Mouse (Mus musculus) hematopoietic stem cell, adult 5-6 weeks (primary cell): ENCODE results near the gene Tmem30a. TPM values are rescaled to one million over a fixed set of nuclear protein-coding genes. Genes with fewer than 3 reads are reported as not detected.
A peak's percentile ranks its signal among the peaks of the same experiment; 100 is the strongest.

Source experiments
- ATAC-seq, 2 experiments: fragments of 125-278 bp in 1 of 2; replicated peaks in 1 of 2; 2 replicates each; pipeline ENCODE4 v1.8.0; 2016 to 2017; ENCODE audit warnings: inconsistent platforms in 2 of 2, mild to moderate bottlenecking in 2 of 2, moderate number of reproducible peaks in 2 of 2, low read depth in 1 of 2, moderate TSS enrichment in 1 of 2; ENCODE audit not compliant: low FRiP score in 2 of 2, poor library complexity in 2 of 2, severe bottlenecking in 2 of 2, insufficient read depth in 1 of 2, low TSS enrichment in 1 of 2
- total RNA-seq: library from RNA; stranded (forward); fragments of 172-1452, 232-1000 nt; gene quantifications from 2 replicates; pipeline ENCODE4 v1.2.3, GENCODE M21; 2017

Tmem30a gene
- 106 and 117 TPM in 2 replicates for total RNA-seq

GRCm38 (mm10) chr9:79792841-79793835 lies at the start of gene Tmem30a:
Tmem30a (minus strand) TSS chr9:79793507.
- peak; percentile 84 to 85 for ATAC-seq

DNA sequence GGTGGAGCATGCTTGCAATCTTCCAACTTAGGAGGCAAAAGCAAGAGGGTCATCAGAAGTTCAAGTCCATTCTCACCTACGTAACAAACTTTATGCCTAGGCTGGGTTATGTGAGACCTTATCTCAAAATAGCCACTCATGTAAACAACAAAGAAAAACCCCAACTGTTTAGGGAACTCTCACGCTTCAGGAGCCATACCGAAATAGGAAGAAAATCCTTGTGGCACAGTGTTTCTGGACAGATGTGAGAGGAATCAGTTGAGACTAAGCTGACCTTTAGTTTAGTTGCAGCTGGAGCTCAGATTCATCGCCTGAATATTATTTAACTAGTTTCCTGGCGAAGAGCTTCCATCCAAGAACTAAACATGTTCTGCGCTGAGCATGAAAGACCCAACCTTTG lies 49.3 kb upstream of the Tmem30a start:
- ATAC-seq, result no peak

- ATAC-seq, result no peak
These were observed 48.7 kb upstream of the Tmem30a start for GRCm38 (mm10) chr9:79842028-79842427.

GRCm38 (mm10) chr9:79831294-79831693 lies 38.0 kb upstream of the Tmem30a start:
- ATAC-seq, result no peak

DNA sequence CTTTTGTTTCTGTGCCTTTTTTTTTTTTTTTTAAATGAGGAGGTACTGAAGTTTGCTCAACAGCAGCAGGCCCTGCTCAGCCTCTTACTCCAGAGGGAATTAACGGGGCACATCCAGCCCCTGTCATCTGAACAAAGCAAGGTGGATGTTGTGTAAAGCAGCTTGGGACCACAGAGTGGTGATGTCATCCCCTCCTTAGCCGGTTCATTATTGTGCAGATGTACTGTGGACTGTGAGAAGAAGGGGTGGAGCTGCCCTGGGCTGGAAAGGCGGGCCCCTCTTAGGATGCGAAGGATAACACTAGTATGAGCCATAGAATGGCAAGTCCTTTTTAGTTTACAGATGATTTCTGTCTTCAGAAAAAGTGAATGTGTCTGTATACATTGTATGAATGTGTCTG lies 37.6 kb upstream of the Tmem30a start:
- peak in 1 of 2 experiments; percentile 32; a peak in 1 of 4 replicates for ATAC-seq

DNA sequence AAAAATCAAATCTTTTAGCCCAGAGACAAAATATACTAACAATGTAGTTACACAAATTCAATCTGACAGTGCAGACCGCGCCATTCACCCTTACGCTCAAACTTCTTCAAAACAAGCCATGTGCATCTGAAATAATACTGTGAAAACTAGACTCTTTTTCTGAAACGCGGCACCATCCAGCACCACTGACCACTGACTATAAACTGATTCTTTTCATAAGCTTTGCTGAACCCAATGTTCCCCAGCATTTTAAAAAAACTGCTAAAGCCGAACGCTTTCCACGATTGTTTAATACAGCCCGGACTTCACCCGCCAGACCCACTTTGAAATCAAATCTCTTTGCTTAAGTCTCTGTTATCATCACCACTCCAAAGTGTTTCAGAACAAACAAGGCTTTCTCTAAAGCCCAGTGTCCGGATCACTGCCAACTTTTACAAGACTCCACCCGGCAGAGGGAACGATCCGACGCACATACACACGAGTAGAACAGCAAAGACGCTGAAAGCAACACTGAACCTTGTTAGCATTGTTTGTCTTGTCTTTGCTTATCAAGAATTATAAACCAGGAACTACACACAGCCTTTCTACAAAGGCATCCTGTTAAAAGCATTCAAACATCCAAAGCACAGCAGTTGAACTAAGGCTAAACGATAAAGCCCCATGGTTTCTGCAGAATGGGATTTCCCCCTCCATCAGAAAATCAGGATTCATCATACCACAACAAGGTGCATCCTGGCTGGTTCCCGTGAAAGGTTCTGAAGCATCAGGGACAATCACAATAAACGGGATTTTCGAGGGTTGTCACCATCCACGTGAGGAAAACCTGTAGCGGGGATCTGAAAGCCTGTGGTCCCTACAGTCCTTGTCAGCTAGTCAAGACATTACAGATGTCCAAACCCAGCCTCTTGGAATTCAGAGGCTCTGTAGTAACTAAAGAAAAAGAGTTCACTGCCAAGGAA lies 36.8 kb upstream of the Tmem30a start:
- no peak for ATAC-seq

GRCm38 (mm10) chr9:79827072-79827471 lies 33.8 kb upstream of the Tmem30a start:
- no peak for ATAC-seq

- no peak for ATAC-seq
These were observed 32.2 kb upstream of the Tmem30a start for GRCm38 (mm10) chr9:79825526-79825925.

GRCm38 (mm10) chr9:79823856-79824255 lies 30.5 kb upstream of the Tmem30a start:
- ATAC-seq, result no peak

DNA sequence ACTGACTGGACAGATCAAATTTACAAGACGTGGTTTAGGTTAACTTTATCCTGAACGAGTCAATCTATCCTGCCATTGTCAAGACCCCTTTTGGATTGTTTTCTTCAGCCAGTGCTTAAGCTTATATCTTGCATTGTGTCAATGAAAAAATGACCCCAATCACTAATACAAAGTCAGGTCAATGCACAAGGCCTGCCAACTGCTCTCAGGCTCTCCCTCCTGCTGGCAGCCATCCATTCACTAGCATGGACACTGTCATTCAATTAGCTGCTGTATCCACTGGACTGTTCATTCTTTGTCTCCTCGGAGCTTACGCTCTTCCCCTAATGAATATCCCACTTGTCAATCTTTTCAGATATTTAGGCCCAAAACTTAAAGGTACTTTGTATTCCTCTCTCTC lies 30.1 kb upstream of the Tmem30a start:
- no peak for ATAC-seq

GRCm38 (mm10) chr9:79816464-79816863 lies 23.2 kb upstream of the Tmem30a start:
- ATAC-seq, result peak; percentile 76 to 91

- ATAC-seq, result peak in 1 of 2 experiments; percentile 57; a peak in 1 of 4 replicates
These were observed 22.7 kb upstream of the Tmem30a start for GRCm38 (mm10) chr9:79816013-79816412.

DNA sequence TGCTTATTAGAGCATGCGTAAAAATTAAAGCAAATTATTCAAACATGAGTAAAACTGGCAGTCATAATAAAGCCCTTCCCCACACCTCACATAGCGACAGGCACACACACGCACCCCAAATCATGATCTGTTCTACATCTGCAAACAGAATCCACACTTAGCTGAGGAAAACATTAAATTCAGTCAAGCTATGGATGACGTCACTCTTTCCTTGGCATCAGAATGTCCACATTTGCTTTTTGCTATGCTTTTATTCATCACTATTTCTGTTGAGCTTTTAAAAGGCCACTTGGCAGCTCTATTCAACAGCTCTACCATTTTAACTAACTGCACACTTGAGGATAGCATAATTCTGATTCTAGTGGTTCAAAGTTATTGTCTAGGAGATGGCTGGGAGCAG lies 21.3 kb upstream of the Tmem30a start:
- no peak for ATAC-seq

DNA sequence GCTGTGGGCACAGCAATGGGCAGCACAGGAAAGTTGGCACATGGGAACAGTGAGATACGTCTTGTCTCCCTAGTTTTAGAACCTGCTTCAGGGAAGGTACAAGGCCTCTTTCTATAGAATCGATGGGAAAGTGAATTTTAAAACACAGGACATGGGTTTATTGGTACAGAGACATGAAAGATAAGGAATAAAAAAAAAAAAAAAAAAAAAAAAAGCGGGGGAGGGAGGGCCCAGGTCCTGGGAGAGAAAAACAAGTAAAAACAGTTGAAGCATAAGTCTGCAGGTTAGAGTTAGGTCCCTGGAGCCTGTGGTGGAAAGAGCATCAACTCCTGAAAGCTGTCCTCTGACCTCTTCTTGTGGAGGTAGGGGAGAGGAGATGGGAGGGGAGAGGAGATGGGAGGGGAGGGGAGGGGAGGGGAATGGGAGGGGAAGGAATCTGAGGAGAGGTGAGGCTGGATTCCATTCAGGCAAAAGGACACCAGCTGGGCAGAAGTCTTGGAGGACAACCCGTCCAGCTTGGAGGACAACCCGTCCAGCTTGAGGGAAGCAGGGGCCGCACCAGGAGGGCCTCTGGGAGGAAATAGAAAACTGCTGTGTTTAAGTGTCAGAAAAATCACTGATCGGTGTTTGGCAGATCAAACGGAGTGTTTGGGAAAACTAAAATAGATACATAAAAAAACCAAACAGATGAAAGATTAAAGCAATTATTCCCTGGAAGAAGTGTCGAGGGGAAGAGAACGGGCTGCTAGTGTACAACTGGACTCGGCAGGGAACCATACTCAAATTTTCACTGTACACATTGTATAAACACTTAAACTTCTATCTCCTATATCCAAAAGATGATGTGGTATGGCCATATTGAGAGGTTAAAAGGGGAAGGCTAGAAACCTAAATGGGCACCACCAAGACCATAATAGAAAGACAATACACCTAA lies 17.9 kb upstream of the Tmem30a start:
- ATAC-seq, result no peak

GRCm38 (mm10) chr9:79810534-79810933 lies 17.2 kb upstream of the Tmem30a start:
- peak; percentile 95 for ATAC-seq

- ATAC-seq, result no peak
These were observed 16.1 kb upstream of the Tmem30a start for GRCm38 (mm10) chr9:79809411-79809810.

DNA sequence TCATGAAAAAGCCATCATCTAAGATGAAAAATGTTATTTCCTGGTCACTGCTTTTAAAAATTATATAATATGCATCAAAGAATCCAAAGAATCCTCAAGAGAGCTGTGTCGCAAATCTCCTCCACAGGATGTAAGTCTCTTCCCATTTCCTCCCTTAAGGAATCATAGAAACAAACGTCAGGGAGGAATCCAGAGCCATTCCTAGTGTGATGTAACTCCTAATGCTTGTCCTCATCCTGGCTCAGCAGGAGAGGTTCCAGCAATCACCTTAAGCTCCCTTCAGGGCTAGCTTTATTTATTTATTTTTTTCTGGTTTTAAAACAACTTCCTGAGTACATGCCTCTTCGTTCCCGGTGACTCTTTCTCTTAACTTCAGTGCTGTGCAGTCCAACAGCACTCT lies 13.9 kb upstream of the Tmem30a start:
- no peak for ATAC-seq
